Mouse (Mus musculus) adrenal gland, postnatal 14 days (tissue): ENCODE results near the gene Tbx6. TPM values are rescaled to one million over a fixed set of nuclear protein-coding genes. Genes with fewer than 3 reads are reported as not detected.
A peak's percentile ranks its signal among the peaks of the same experiment; 100 is the strongest.

Experiments
- DNase-seq: peaks from one replicate; pipeline ENCODE4 v3.0.0; 2021; ENCODE audit warnings: mixed read lengths
- total RNA-seq: library from RNA; stranded (reverse); gene quantifications from 2 replicates; pipeline ENCODE4 v1.2.3, GENCODE M21; 2021

The Tbx6 gene
- total RNA-seq, 1 experiment from 2014 or later = 1.5 TPM

GRCm38 (mm10) chr7:126817595-126817994 lies 36.3 kb downstream of the Tbx6 start:
- no peak for DNase-seq

- no peak for DNase-seq
These were observed 37.5 kb downstream of the Tbx6 start for GRCm38 (mm10) chr7:126818818-126819217.

DNA sequence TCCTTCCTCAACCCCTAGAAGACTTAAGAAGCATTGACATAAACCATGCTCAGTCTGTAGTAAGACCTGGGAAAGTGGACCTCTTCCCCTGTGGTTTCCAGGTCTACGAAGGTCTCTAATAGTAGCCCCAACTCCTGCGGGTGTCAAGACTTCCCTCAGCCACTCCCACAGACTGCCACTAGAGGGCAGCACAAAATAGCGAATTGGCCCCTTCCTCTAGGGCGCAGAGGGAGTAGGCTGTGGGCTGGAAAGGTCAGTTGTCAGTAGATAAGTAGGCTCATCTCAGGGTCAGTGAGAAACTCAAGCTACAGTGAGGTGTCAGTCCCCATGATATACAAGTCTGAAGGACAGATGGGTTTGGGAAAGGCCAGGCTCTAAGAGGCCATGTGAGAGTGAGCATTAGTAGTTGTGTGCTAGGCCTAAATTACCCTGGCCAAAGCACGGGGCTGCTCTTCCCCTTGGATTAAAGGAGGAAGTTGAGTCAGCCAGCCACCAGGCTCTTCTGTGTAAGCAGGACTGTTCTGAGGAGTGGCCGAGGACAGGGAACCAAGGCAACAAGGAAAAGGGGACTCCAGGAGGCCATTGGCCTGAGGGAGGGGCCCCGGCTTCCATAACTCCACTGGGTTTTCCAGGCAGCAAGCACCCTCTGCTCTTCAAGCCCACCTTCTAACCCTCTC lies 40.7 kb downstream of the Tbx6 start:
- DNase-seq = peak; percentile 93

DNA sequence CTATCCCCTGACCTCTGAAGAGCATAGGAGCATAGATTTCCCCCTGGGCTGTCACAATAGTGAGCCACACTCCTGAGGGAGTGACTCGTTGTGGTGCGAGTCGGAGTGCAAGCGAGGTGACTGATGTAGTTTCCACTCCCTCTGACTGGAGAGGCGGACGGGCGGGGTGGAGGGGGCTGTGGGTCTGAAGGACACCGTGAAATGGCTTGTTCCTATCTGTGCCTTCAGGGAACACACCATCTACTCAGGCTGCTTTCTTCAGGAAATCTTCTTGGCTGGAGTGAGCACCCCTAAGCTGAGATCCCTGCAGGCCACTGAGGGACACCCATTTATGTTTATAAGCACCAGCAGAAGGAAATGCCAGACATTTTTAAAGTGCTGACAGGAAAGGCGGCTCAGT lies 41.5 kb downstream of the Tbx6 start:
- peak; percentile 82 for DNase-seq

- DNase-seq = peak; percentile 48
These were observed 42.0 kb downstream of the Tbx6 start for GRCm38 (mm10) chr7:126823202-126823711.

- DNase-seq = no peak
These were observed 42.7 kb downstream of the Tbx6 start for GRCm38 (mm10) chr7:126823940-126824339.

- DNase-seq = peak; percentile 69
These were observed 44.1 kb downstream of the Tbx6 start for GRCm38 (mm10) chr7:126825403-126825802.

DNA sequence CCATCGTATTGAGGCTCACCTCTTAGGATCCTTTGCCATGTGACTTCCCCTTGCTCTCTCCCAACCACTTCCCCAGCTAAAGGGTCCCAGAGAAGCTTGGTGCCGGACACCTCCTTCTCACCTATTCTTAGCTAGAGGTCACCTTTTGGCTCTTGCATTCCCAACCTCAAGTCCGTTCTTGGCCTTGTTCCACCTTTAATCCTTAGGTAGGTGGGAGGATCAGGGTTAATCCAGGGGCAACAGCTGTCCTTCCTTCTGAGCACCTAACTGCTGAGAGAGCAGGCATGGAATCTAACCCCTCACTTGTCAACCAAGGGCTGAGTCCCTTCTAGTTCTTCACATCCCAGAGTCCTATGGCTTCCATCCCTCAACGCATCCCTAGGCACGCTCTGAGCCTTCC lies 44.7 kb downstream of the Tbx6 start:
- no peak for DNase-seq

DNA sequence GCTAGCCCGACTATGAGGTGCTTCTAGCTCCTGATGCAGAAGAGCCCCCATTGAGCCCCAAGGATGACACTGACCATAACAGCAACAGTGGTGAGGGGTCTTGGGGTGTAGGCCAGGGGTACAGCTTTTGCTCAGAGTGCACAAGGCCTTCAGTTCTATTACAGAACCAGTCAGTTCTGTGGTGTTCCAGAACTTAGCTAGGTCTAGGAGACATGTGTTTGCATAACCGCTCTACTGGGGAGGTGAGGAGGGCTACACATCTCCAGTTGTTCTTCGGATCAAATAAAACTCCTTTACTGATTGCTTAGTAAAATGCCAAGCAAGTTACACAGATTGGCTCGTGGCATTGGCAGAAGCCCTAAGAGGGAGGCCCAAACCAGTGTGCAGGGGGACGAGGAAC lies 50.3 kb downstream of the Tbx6 start, which contains the start of gene 4930451I11Rik:
Gene 4930451I11Rik, minus strand, starts transcription at position 101 of the 400 bp plus-strand sequence.
- no peak for DNase-seq

GRCm38 (mm10) chr7:126832036-126832598 lies 50.8 kb downstream of the Tbx6 start:
- DNase-seq = peak; percentile 90

- DNase-seq = no peak
These were observed 52.0 kb downstream of the Tbx6 start for GRCm38 (mm10) chr7:126833294-126833693.

Other genes with a start within 250 kb of the Tbx6 start
- gene Eif3c, start 215.1 kb upstream of the Tbx6 start, total RNA-seq = 241 and 262 TPM in 2 replicates
- 2.9 and 3.5 TPM in 2 replicates for gene Apobr, start 196.5 kb upstream of the Tbx6 start, total RNA-seq
- gene Cln3, start 195.7 kb upstream of the Tbx6 start, total RNA-seq = 25.3 and 31.1 TPM in 2 replicates
- gene Il27, start 186.5 kb upstream of the Tbx6 start, total RNA-seq = not detected in 2 replicates
- 16.2 and 21.5 TPM in 2 replicates for gene Nupr1, start 150.6 kb upstream of the Tbx6 start, total RNA-seq
- gene Sgf29, start 132.2 kb upstream of the Tbx6 start, total RNA-seq = 38.3 and 48.0 TPM in 2 replicates
- 81.6 and 83.8 TPM in 2 replicates for gene Sult1a1, start 105.1 kb upstream of the Tbx6 start, total RNA-seq
- 74.9 and 82.9 TPM in 2 replicates for gene Bola2, start 86.1 kb upstream of the Tbx6 start, total RNA-seq
- 10.7 and 18.6 TPM in 2 replicates for gene Slx1b, start 85.7 kb upstream of the Tbx6 start, total RNA-seq
- 12.0 and 78.1 TPM in 2 replicates for gene Coro1a, start 73.7 kb upstream of the Tbx6 start, total RNA-seq
- gene Mapk3, start 21.9 kb upstream of the Tbx6 start, total RNA-seq = 128 and 136 TPM in 2 replicates
- 3.8 and 5.6 TPM in 2 replicates for gene Gdpd3, start 15.1 kb upstream of the Tbx6 start, total RNA-seq
- gene Ypel3, start 4.5 kb upstream of the Tbx6 start, total RNA-seq = 129 and 173 TPM in 2 replicates
- 94.7 and 109 TPM in 2 replicates for gene Ppp4c, start 11.0 kb downstream of the Tbx6 start, total RNA-seq
- gene Fam57b, start 16.2 kb downstream of the Tbx6 start, total RNA-seq = 32.1 and 32.5 TPM in 2 replicates
- not detected in 2 replicates for gene 4930451I11Rik, start 50.2 kb downstream of the Tbx6 start, total RNA-seq
- 0.63 and 0.64 TPM in 2 replicates for gene Doc2a, start 65.9 kb downstream of the Tbx6 start, total RNA-seq
- gene Hirip3, start 80.5 kb downstream of the Tbx6 start, total RNA-seq = 24.1 and 30.2 TPM in 2 replicates
- gene Ino80e, start 80.9 kb downstream of the Tbx6 start, total RNA-seq = 39.2 and 41.9 TPM in 2 replicates
- 68.8 and 79.4 TPM in 2 replicates for gene Taok2, start 103.2 kb downstream of the Tbx6 start, total RNA-seq
- 27.6 and 27.9 TPM in 2 replicates for gene Tmem219, start 141.4 kb downstream of the Tbx6 start, total RNA-seq
- 20.2 and 24.7 TPM in 2 replicates for gene Kctd13, start 147.4 kb downstream of the Tbx6 start, total RNA-seq
- gene Asphd1, start 168.1 kb downstream of the Tbx6 start, total RNA-seq = 1.7 and 2.2 TPM in 2 replicates
- 54.2 and 62.2 TPM in 2 replicates for gene Sez6l2, start 169.1 kb downstream of the Tbx6 start, total RNA-seq
- 78.2 and 83.0 TPM in 2 replicates for gene Cdipt, start 194.4 kb downstream of the Tbx6 start, total RNA-seq
- 1.6 TPM in 2 replicates for gene Cdiptos, start 194.6 kb downstream of the Tbx6 start, total RNA-seq
- gene Mvp, start 233.1 kb downstream of the Tbx6 start, total RNA-seq = 61.7 and 63.8 TPM in 2 replicates
- 3.0 and 3.2 TPM in 2 replicates for gene Pagr1b, start 235.0 kb downstream of the Tbx6 start, total RNA-seq
- gene Pagr1a, start 235.9 kb downstream of the Tbx6 start, total RNA-seq = 7.9 and 24.6 TPM in 2 replicates
- 8.4 and 26.9 TPM in 2 replicates for gene Gm42742, start 239.6 kb downstream of the Tbx6 start, total RNA-seq
- 3.5 and 4.6 TPM in 2 replicates for gene Prrt2, start 239.7 kb downstream of the Tbx6 start, total RNA-seq
- gene Maz, start 245.6 kb downstream of the Tbx6 start, total RNA-seq = 133 and 142 TPM in 2 replicates